Mouse (Mus musculus): ENCODE measurements around the gene Slc6a17.

Gene Slc6a17

DNA sequence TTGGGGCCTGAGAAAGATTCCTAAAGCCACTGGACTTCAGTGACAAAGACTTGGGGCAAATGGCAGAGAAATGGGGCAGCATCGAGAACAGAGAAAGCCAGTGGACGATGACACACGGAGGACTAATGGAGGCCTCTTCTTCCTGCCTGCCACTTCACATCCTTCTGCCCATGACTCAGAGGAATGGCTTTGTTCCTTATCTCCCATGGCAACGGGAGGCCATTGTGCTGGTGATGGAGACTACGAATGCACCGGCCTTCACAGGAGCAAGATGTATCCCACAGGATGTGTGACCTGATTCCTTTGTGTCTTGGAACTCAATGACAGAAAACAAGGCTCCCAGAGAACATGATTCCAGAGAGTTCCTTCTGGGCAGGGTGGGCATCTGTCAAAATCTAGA lies 6.7 kb upstream of the Slc6a17 start:
- DNase-seq (ENCODE audit: low spot score in 2 of 2), result no peak

DNA sequence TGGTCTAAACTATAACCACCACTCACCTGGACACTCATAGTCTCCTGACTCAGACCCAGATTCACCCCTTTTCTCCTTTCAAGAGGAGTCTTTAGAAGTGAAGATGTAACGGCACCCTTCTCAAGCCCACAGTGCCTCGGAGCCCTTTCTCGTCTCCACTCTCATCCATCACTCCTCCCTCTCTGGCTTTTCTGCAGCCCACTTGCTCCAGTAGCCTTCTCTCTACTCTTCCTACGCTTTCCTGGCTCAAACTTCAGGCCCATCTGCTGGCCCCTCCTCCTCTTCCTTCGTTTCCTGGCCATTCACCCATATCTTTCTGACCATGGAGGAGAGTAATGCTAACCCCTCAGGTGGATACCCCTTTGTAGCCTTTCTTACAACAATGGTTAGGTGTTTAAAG lies 3.1 kb upstream of the Slc6a17 start:
- no peak for DNase-seq (ENCODE audit: low spot score in 2 of 2)

DNA sequence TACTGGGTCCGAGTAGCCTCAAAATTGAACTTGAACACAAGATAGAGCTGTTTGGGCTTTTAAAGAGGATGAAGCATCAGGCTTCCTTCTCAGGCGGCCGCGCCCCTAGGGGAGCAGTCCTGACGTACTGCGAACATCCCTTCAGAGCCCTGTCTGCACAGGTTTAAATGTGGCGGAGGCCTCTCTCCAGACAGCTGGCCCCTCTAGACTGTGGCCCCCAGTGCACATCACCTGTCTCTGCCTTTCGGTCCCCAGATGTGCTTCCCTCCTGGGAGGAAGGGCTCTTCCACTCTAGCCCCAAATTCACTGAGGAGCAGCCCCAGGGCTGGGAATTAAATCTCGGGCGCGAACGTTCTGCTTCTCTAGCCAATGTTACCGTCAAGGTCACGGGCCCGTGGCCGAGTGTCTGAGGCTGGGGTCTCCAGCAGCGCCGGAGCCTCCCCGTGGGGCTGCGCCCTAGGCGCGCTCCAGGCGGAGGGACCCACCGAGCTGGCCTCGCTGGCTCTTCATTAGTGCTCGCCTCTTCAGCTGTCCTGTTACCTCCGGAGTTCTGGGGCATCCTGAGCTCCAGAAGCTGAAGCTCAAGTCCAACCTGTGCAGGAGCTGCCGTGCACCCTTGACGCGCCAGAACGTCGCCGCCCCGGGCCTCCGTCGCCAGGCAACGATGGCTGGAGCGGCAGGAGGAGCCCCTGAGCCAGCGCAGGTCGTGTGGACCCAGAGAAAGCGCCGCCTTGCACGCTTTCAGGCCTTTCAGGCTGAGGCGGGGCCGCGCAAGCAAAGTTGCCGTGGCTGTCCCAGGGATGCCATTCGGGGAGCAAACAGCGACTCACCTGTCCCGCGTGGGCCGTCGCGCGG lies 815 bp downstream of the Slc6a17 start:
- peak in 1 of 2 experiments; percentile 72 for DNase-seq (ENCODE audit: low spot score in 2 of 2)

DNA sequence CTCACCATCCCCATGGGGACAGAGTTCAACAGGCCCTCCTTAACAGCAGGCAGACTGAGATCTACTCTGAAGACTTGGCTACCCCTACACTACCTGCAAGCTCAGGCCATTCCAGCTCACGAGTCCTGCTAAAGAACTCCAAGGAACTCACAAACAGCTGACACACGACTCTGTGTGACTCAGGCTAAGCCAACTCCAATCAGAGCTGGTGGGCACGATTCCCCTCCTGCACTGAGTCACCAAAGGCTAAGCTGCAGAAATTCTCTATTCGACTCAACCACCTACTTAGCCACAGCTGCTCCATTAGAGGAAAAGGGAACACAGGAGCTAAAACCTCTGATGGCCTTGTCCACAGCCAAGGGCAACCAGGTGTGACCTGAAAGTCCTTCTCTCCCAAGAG lies 1.8 kb downstream of the Slc6a17 start:
- DNase-seq (ENCODE audit: low spot score in 2 of 2), result no peak

DNA sequence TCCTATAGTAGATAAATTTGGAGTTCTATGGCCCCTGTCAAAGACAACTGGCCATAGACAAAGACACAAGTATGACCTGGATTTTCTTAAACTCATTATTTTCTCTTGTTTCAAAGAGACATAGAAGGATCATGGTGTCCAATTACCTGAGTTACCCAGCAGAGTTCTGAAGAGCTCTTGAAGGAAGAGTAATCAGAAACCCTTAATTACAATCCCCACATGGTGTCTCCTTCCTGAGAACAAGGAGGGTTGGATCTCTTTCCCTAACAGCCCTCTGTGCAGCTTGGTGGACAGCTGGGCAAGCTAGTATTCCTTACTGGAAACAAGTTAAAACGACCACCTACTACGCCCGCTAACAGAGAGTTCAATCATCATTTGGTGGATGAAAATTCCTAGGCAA lies 6.4 kb downstream of the Slc6a17 start:
- DNase-seq (ENCODE audit: low spot score in 2 of 2), result no peak

DNA sequence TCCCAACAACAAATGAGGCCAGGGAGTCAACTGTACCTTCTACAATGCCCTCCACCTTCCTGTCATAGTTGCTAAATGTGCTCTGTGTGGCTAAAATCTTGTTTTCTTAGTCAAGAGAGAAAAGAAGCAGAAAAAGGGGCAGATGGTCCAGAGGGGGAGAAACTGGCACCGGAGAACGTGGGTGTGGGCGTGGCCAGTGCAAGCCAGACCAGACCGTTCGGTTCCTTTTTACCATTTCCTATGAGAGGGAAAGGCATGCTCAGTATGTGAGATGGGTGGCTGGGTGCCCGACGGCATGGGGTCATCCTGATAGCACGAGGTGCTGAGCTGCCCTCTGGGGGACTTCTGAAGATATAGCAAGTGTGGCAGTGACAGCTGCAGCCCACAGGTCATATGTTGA lies 9.1 kb downstream of the Slc6a17 start:
- peak; percentile 63 to 73 for DNase-seq (ENCODE audit: low spot score in 2 of 2)

DNA sequence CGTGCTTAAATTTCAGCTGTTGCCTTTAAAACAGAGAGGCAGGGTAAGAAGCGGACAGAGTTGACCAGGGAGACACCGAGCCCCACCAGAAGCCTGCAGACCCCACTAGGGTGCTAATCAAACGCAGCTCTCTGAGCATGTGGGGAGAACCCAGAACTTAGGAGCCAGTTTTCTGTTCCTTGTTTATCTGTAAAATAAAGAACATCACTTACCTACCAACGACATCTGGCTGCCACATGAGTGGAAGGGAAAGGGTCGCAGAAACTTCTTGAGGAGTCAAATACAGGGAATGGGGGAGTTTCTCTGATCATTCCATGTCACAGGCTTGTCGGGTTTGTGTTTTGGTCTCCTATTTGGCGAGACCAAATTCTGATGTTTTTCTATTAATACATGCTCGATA lies 9.9 kb downstream of the Slc6a17 start:
- no peak for DNase-seq (ENCODE audit: low spot score in 2 of 2)

DNA sequence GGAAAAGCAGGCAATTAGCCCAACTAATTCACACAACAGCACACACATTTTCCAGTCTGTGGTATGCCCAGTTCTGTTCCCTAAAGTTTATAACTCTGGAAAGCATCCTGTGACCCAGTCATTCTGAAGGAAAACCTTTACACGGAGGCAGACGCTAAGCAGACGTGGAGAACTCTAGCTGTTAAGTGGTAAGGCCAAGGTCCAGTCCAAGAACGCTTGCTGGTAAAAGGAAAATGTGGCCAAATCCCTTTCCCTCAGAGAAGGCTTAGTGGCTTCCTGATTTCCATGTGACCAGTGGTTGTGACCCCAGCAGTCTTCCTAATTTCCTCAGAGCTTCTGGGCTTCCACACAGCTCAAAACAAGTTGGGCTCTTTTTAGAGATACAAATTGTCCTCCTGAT lies 11.3 kb downstream of the Slc6a17 start:
- DNase-seq (ENCODE audit: low spot score in 2 of 2), result no peak

DNA sequence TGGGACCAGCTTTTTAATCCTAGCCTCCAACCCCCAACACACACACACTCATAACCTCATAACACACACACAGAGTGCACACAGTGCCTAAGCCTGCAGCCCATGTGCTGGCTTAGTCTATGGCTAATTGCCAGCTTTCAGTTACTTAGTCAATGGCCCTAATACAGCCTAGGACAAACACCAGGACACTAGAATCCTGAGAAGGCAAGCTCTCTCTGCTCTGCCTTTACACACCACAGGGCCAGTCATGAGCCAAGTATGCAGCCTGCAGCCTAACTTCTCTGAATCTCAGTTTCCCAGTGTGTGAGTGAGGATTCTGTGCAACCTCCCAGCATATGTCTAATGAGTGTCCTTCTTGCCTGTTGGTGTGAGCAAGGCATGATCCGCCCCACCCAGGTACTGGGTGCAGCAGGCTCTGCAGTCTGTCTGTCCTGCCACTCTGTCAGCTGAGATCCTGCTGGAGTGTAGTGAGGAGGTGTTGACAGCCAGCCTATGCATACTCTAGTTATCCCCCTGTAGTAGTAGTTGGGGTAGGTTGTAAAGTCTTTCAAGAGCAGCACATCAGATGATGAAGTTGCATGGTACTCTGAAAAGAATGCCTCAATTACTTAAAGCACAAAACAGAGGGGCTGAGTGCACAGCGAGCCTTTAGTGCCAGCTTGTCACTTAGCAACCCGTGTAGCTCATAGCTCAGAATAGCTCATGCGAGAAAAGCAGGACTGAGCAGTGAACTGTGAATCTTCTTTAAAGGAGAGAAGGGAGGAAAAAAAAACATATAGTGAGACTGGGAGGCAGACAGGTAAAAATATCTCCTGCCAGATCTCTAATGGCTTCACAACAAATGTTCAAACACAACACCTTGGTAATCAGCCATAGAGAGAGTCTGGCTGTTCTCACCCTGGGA lies 12.1 kb downstream of the Slc6a17 start:
- peak; percentile 72 to 85 for DNase-seq (ENCODE audit: low spot score in 2 of 2)

DNA sequence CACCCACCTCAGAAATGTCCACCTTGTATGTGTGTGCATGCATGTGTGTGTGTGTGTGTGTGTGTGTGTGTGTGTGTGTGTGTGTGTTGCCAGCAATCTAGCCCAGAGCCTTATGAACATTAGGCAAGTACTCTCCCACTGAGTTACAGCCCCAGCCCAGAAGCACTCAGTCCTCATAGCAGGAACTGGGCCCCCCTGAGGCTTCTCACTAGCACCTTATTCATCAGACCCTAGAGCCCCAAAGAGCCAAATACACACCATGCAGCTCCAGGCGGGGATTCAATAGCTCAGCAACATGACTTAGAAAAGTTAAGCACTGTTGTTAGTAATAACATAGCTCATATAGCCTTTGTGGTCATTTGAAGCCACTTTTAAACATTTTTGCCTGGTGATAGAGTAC lies 13.3 kb downstream of the Slc6a17 start:
- no peak for DNase-seq (ENCODE audit: low spot score in 2 of 2)

DNA sequence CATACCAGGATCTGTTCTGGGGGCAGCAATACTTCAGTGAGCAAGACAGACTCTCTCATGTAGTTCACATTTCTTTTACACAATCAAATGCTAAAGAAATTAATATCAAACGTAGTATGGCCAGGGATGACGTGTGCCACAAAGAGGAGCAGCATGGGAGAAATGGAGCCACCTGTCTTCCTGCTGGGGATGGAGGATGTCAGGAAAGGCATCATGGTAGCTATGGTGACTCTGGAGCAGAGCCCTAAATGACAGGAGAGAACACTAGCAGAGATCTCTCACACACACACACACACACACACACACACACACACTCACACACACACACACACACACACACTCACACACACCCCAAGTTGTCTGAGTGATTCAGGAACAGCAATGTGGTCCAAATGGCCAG lies 14.1 kb downstream of the Slc6a17 start:
- DNase-seq (ENCODE audit: low spot score in 2 of 2), result no peak

DNA sequence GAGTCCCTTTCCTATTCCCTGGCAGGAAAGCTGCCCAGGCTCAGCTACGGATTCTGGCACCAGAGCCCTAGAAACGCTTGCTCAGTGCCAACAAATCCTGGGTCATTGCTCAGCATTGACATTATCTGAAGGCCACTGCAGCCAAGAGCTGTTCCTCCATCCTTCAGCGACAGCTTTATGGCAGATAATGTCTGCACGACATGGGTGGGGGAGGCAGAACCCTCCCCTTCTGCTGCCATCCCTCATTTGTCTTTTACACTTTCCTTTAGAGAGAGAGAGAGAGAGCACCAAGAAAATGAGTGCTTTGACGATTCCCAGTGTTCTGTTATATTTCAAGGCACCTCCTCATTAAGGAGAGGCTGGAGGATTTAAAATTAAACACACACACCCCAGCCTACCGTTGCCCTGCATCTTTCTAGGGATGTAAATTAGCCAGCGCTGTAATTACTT lies 16.1 kb downstream of the Slc6a17 start:
- DNase-seq (ENCODE audit: low spot score in 2 of 2), result peak in 1 of 2 experiments; percentile 72

DNA sequence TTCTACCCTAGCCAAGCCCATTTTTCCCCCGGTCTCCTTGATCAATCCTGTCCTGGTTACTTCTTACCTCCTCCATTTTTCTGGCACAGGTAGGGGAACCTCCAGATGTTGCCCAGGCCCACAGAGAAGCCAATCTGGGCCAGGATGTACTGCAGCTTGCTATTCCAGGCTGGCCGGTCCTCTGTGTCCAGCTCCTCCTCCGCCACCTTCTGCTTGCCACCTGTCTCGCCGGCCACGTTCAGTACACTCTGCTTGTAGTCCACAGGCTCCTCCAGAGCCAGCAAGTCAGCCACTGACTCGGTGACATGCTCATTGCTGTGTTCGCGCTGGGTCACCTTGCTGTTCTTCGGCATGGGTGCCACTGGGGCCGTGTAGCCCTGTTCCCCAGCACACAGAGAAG lies 17.5 kb downstream of the Slc6a17 start:
- no peak for DNase-seq (ENCODE audit: low spot score in 2 of 2)

DNA sequence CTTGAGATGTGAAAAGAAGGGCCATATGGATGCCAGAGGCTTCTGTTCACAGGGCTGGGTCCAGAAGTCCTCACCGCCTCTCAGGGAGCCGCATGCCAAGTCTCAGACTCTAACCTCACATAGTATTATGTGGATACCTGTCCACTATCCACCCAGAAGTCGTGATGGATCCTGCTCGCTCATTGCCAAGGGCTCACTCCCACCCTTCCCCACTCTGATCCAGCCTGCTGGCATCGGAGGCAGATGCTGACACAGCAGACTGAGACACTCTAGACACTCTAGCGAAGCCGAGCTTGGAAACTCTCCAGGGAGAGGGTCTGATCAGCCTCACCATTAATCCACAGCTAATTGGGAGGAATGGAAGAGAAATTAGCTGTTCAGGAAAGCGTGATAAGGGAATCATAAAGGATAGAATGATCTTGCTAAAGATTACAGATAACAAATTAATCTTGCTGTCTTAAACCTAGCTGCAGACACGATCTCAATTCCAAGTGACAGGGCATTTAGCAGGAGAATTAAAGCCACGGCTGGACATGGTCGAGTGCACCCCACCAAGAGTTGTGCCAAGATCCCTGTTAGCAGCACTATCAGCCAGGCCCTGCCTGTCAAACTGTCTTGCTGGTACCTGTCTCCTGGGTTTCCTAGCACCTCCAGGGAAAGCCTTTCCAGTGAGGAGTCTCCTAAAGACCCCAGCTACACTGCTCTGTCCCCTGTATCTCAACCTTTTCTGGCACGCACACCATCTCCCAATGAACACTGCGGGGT lies 21.6 kb downstream of the Slc6a17 start:
- DNase-seq (ENCODE audit: low spot score in 2 of 2), result peak in 1 of 2 experiments; percentile 59

DNA sequence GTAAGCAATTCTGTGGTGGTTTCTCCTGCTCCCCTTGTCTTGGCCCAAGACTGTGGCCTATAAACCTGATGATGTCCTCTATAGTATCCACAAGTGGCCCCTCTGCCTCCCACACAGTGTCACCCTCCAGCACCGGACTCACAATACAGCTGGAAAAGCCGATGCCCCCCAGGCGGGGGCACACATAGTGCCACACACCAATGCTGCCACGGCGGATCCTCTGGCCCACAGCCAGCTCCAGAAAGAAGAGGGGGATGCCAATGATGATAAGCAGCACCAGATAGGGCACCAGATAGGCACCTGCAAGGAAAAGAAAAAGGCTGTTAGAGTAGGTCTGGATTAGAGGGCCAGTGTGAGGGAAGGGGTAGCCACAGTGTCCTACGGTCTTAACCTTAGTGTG lies 22.3 kb downstream of the Slc6a17 start:
- no peak for DNase-seq (ENCODE audit: low spot score in 2 of 2)

DNA sequence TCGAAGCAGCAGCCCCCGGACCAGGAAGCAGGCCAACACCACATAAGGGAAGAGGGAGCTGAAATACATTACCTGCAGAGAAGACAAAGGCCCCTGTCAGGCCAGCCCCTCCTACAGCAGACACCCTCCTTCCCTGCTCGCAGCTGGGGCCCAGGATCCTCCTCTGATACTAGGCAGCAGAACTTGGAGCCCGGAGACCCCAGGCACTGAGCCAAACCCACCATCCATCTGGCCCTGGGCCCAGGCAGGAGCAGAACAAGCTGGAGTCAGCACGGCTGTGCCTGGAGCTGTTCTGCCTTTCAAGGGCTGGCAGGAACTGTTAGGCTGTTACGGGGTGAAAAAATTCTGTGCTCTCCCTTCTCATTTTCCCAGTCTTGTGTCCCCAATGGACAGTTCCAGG lies 26.4 kb downstream of the Slc6a17 start:
- peak; percentile 95 for DNase-seq (ENCODE audit: low spot score in 2 of 2)

DNA sequence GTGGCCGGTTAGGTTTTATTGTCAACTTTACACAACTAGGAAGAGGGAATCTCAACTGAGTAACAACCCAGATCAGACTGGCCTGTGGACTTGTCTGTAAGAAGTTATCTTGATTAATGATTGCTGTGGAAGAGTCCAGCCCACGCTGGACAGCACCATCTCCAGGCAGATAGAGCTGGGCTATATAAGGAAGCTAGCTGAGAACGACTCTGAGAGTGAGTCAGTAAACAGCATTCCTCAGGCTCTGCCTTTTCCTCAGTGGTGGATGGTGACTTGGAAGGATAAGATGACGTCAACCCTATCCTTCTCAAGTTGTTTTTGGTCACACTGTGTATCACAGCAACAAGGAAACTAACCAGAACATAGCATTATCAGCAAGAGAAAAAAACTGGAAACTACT lies 29.2 kb downstream of the Slc6a17 start:
- no peak for DNase-seq (ENCODE audit: low spot score in 2 of 2)

DNA sequence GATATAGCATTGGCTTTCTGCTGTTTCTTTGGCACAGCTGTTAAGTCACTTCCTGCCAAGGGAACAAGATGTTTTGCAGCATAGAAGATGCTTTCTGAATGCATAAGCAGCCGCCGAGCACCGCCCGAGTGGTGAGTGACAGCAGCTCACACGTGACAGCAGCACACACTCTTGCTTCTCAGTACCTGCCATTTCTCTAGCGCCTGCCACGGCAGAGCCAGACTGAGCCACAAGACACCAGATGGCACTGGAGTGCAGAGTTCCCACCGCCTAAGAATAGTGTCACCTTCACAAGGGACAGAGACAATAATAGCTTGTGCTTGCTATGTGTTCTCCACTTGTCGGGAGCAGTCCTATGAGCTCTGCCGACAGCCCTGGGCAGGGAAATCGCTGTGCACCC lies 34.5 kb downstream of the Slc6a17 start:
- DNase-seq (ENCODE audit: low spot score in 2 of 2), result peak; percentile 78 to 91

DNA sequence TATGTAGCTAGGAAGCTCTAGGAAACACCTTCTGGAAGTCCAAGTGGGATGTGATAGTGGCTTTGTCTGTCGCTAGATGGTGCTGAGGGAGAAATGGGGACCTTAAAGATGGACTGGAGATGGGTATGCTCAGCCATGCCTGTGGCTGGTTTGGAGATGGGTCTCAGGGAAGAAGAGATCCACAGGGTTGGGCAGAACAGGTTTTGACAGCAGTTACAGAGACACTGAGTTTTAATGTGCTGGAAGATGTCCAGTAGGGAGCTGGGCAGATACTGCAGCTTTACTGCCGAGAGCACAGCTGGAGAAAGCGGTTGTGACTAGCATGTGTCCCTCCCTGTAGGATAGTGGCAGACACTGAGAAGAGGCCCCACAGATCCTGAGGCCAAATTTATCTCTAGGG lies 37.2 kb downstream of the Slc6a17 start:
- DNase-seq (ENCODE audit: low spot score in 2 of 2), result no peak

DNA sequence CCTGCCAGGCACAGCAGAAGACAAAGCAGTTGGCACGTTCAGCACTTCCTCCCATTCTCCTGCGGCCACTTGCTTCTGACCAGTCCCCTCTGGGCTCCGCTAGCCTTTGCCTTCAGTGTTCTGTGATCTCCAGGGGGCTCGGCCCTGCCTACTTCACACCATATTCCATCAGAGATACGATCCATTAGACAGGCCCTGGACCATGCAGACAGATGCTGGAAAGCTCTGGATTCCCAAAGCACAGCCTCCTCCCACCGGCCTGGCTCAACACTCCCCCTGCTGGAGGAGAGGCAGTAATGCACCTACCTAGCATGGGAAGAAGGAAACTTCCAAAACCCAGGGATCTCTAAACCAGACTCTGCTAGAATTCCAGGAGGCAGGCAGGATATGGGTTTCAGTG lies 45.6 kb downstream of the Slc6a17 start:
- DNase-seq (ENCODE audit: low spot score in 2 of 2), result peak; percentile 70 to 72

DNA sequence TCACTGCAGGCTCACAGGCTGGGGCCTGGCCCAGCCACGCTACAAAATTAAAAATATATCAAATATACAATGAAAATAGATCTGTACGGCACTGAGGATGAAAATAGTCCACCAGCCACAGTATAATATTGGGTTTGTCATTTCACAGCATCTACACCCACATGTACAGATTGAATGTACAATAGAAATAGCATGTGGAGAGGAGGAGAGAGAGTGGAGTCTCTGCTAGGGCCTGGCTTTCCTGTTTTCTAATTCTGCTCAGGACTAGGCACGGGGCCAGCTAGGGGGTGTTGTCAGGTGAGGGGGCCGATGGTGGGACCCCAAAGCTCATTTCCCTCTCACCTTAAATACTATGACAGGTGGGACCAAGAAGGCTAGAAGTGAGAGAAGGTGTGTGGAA lies 48.8 kb downstream of the Slc6a17 start:
- DNase-seq (ENCODE audit: low spot score in 2 of 2), result peak; percentile 68 to 69

DNA sequence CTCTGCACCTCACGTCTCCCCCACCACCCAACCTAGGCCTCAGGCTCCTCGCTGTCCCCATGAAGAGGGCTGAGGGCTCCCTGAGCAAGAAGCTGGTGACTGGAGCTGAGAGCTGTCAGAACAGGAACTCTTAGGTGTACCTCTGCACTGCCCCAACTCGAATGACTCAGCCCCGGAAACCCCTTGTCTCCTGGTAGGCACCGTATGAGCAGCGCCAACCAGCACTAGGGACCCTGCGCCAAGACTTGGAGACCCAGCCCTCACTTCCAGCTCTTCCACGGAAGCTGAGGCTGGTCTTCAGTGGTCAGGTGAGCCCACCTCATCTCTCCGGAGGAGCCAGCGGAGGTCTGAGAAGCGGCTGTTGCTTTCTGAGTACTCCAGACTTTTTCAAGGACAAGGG lies 49.7 kb downstream of the Slc6a17 start:
- peak in 1 of 2 experiments; percentile 51 for DNase-seq (ENCODE audit: low spot score in 2 of 2)
